Mouse (Mus musculus): Measurements from ENCODE around the gene Cxcr4.
A peak's percentile ranks its signal among the peaks of the same experiment; 100 is the strongest.

Cxcr4 gene

GRCm38 (mm10) chr1:128592211-128592741, at the start of gene Cxcr4:
Gene Cxcr4, minus strand, starts transcription at chr1:128592293.
- DNase-seq (ENCODE audit: low read depth, low spot score): no peak

- DNase-seq (ENCODE audit: low read depth, low spot score): no peak
Observed at GRCm38 (mm10) chr1:128639707-128640107, 47.6 kb upstream of the Cxcr4 start.

GRCm38 (mm10) chr1:128637230-128637740, 45.2 kb upstream of the Cxcr4 start:
- no peak for DNase-seq (ENCODE audit: low read depth, low spot score)

- DNase-seq (ENCODE audit: low read depth, low spot score): no peak
Observed at GRCm38 (mm10) chr1:128636258-128637229, 44.5 kb upstream of the Cxcr4 start.

- no peak for DNase-seq (ENCODE audit: low read depth, low spot score)
Observed at GRCm38 (mm10) chr1:128633711-128634379, 41.8 kb upstream of the Cxcr4 start.

GRCm38 (mm10) chr1:128632522-128632921, 40.4 kb upstream of the Cxcr4 start:
- no peak for DNase-seq (ENCODE audit: low read depth, low spot score)

- no peak for DNase-seq (ENCODE audit: low read depth, low spot score)
Observed at GRCm38 (mm10) chr1:128626144-128626678, 34.1 kb upstream of the Cxcr4 start.

GRCm38 (mm10) chr1:128623594-128623887, 31.4 kb upstream of the Cxcr4 start:
- no peak for DNase-seq (ENCODE audit: low read depth, low spot score)

- no peak for DNase-seq (ENCODE audit: low read depth, low spot score)
Observed at GRCm38 (mm10) chr1:128622867-128623593, 30.9 kb upstream of the Cxcr4 start.

- no peak for DNase-seq (ENCODE audit: low read depth, low spot score)
Observed at GRCm38 (mm10) chr1:128617654-128618310, 25.7 kb upstream of the Cxcr4 start.

- DNase-seq (ENCODE audit: low read depth, low spot score): no peak
Observed at GRCm38 (mm10) chr1:128616586-128616985, 24.5 kb upstream of the Cxcr4 start.

- no peak for DNase-seq (ENCODE audit: low read depth, low spot score)
Observed at GRCm38 (mm10) chr1:128615459-128615806, 23.3 kb upstream of the Cxcr4 start.

- peak; percentile 3 for DNase-seq (ENCODE audit: low read depth, low spot score)
Observed at GRCm38 (mm10) chr1:128614653-128615458, 22.8 kb upstream of the Cxcr4 start.

- no peak for DNase-seq (ENCODE audit: low read depth, low spot score)
Observed at GRCm38 (mm10) chr1:128608119-128608518, 16.0 kb upstream of the Cxcr4 start.

GRCm38 (mm10) chr1:128607423-128607822, 15.3 kb upstream of the Cxcr4 start:
- DNase-seq (ENCODE audit: low read depth, low spot score): no peak

- DNase-seq (ENCODE audit: low read depth, low spot score): no peak
Observed at GRCm38 (mm10) chr1:128605794-128606193, 13.7 kb upstream of the Cxcr4 start.

- DNase-seq (ENCODE audit: low read depth, low spot score): no peak
Observed at GRCm38 (mm10) chr1:128602688-128603385, 10.7 kb upstream of the Cxcr4 start.

- no peak for DNase-seq (ENCODE audit: low read depth, low spot score)
Observed at GRCm38 (mm10) chr1:128602018-128602687, 10.1 kb upstream of the Cxcr4 start.

GRCm38 (mm10) chr1:128601307-128601706, 9.2 kb upstream of the Cxcr4 start:
- DNase-seq (ENCODE audit: low read depth, low spot score): no peak
